Mouse (Mus musculus): ENCODE measurements at regions not wholly inside any gene's neighbourhood (a gene's known extent, or its start where the extent isn't known, plus 50 kb on each side); places are given as distances from the start of the nearest gene placed in this dataset.

DNA sequence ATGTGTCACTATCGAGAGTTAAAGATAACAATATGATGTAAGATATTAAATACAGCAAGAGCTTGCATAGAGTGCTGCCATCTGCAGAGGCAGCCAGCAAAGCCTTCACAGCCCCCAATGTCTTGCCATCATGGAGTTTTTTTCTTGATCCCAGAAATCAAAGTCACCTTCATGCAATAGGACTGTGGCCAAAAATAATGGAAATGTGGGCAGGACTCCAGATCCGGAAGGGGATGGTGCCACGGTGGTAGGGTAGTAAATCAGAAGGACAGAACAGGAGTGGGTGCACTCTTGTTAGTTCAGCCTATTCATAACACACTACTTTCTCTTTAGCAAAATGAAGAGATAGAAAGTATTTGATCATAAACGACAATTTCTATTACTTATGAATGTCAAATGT, 145.3 kb downstream of the Cavin4 start:
- Histone ChIP-seq H3K36me3 (ENCODE audit: control insufficient read depth, insufficient read depth, low read length) (no peaks in the 10 kb centered on the region), H3K9me3 (ENCODE audit: control insufficient read depth, low read length) (no peaks in the 10 kb centered on the region), H3K27ac (ENCODE audit: low read length) (no peak overlapping the region), H3K4me1 (replicated peaks; ENCODE audit: control insufficient read depth, insufficient read depth, low read length) (no peaks in the 10 kb centered on the region), H3K4me2 (ENCODE audit: low read depth, low read length) (no peak overlapping the region), H3K4me3 (ENCODE audit: low read length) (no peak overlapping the region), H3K27me3 (ENCODE audit: control insufficient read depth, insufficient read depth, low read depth, low read length) (no peaks in the 10 kb centered on the region), H3K9ac (ENCODE audit: low read length) (no peak overlapping the region)
- WGBS = 79% methylated on average over 4 of the region's 4 CpGs
- no peak for ATAC-seq (ENCODE audit: low read depth)

DNA sequence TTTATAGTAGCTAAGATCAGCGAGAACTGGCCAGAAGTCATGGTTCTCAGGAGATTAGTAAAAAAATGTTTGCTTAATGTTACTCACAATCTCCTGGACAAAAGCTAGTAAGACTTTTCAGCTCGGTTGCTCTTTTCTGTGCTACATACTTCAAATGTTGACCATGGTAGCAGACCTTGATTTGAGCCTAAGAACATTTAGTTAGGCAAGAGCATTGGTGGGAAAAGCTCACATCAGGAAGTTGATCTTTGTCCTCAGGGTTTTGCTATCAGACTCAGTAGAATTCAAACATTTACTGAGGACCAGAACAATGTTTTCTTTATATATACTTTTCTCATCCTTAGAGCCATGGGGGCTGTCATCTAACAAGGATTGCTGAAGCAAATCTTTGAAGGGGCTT, 170.4 kb downstream of the Cavin4 start:
- Histone ChIP-seq H3K4me3 (ENCODE audit: low read length) (no peak overlapping the region), H3K4me2 (ENCODE audit: low read depth, low read length) (no peak overlapping the region), H3K4me1 (replicated peaks; ENCODE audit: control insufficient read depth, insufficient read depth, low read length) (no peaks in the 10 kb centered on the region), H3K27ac (ENCODE audit: low read length) (no peak overlapping the region), H3K27me3 (ENCODE audit: control insufficient read depth, insufficient read depth, low read depth, low read length) (no peaks in the 10 kb centered on the region), H3K9ac (ENCODE audit: low read length) (no peak overlapping the region), H3K36me3 (ENCODE audit: control insufficient read depth, insufficient read depth, low read length) (no peaks in the 10 kb centered on the region), H3K9me3 (ENCODE audit: control insufficient read depth, low read length) (no peaks in the 10 kb centered on the region)
- 54% methylated on average over 2 of the region's 2 CpGs for WGBS
- ATAC-seq (ENCODE audit: low read depth) = no peak

DNA sequence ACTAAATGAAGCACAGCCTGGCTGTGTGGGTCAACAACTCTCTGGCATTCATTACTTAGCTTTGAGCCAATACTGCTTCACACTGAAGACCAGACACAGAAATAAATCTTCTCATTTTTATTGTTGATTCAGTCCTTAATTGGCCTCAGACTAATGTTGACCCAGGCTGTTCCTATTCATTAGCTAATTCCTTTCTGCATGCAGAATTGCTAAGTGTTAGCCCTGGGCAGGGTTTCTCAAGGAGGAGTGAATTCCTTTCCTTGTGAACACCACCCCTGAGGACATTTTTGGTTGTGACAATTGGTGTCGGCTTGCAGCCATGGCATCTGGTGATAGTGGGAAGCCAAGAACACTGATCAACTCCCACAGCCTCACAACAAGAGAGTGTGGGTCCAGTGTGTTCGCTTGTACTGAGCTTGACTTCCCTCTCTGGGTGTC, 179.5 kb downstream of the Cavin4 start:
- Histone ChIP-seq H3K9ac (ENCODE audit: low read length) (no peak overlapping the region), H3K27ac (ENCODE audit: low read length) (no peak overlapping the region), H3K4me1 (replicated peaks; ENCODE audit: control insufficient read depth, insufficient read depth, low read length) (no peaks in the 10 kb centered on the region), H3K36me3 (ENCODE audit: control insufficient read depth, insufficient read depth, low read length) (no peaks in the 10 kb centered on the region), H3K9me3 (ENCODE audit: control insufficient read depth, low read length) (no peaks in the 10 kb centered on the region), H3K4me2 (ENCODE audit: low read depth, low read length) (no peak overlapping the region), H3K27me3 (ENCODE audit: control insufficient read depth, insufficient read depth, low read depth, low read length) (no peaks in the 10 kb centered on the region), H3K4me3 (ENCODE audit: low read length) (no peak overlapping the region)
- ATAC-seq (ENCODE audit: low read depth) = 0 out of 2 replicates have a peak, but pooled peaks have one; percentile 20
- WGBS = 50% methylated on average over 2 of the region's 2 CpGs

DNA sequence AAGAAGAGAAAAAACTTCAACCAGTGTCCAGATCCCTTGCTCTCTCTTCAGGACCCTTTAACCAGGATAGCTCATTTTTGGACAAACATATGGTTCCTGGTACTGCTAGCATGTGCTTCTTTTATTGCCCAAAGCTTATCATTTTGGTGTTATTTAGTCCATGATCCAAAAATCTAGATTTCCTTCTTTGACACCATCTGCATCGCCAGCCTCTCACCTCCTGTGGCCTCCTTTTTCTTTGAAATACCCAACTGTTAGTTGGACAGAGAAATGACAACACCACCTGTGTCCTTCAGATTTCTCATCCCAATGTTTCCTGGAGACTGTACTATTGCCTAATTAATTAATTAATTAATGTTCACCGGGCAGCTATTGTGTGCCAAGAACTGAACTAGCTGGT, 188.0 kb upstream of the Plppr1 start:
- H3K27me3 ChIP-seq (ENCODE audit: control insufficient read depth, insufficient read depth, low read depth, low read length) = no peaks in the 10 kb centered on the region
- H3K4me3 ChIP-seq (ENCODE audit: low read length) = no peak overlapping the region
- H3K9ac ChIP-seq (ENCODE audit: low read length) = no peak overlapping the region
- WGBS = 73% methylated on average over 2 of the region's 2 CpGs
- H3K9me3 ChIP-seq (ENCODE audit: control insufficient read depth, low read length) = no peaks in the 10 kb centered on the region
- H3K36me3 ChIP-seq (ENCODE audit: control insufficient read depth, insufficient read depth, low read length) = no peaks in the 10 kb centered on the region
- ATAC-seq (ENCODE audit: low read depth) = no peak
- H3K27ac ChIP-seq (ENCODE audit: low read length) = no peak overlapping the region
- H3K4me1 ChIP-seq (replicated peaks; ENCODE audit: control insufficient read depth, insufficient read depth, low read length) = no peaks in the 10 kb centered on the region
- no peak overlapping the region for H3K4me2 ChIP-seq (ENCODE audit: low read depth, low read length)

DNA sequence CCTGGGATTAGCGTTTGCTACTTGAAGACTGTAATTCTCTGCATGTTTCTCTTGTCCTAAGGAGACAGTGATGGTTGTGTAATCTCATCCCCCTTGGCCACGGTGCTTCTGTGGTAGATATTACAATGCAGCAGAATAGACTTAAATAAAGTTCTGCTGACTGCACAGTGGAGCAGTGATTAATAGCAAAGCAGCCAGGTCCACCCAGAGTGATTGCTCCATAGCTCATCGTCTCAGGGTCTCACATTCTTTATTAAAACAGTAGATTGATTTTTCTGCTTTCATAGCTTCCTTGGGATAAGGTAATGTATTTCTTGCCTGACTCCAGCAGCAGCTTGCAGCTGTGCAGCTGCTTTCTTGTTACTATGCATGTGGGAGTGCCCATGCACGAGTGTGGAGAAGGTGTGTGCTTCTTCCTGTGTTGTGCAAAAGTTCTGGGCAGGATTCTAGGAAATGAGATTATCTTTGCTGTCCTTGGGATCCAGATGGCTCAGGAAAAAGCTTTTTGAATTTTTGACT, 169.9 kb upstream of the Plppr1 start:
- H3K9ac ChIP-seq (ENCODE audit: low read length) = no peak overlapping the region
- H3K36me3 ChIP-seq (ENCODE audit: control insufficient read depth, insufficient read depth, low read length) = no peaks in the 10 kb centered on the region
- WGBS = 54% methylated on average over 4 of the region's 4 CpGs

DNA sequence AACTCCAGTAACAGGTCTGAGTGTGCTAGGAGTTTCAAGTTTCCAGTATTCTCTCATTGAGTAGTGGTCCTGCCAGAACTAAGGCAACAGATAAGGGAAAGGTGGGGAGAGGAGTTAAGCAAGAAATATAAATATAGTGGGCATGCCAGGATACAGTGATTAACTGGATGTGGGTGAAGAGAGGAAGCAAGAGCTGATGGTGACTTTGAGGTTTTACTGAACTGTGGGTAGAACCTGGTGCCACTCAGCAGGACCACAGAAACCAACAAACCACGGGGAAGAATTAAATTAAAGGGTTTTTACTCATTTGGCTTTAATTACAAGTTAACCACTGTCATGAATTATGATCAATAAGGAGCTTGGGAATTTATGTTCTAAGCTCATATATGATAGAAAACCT, 154.5 kb upstream of the Plppr1 start:
- no peaks in the 10 kb centered on the region for H3K27me3 ChIP-seq (ENCODE audit: control insufficient read depth, insufficient read depth, low read depth, low read length)
- no peaks in the 10 kb centered on the region for H3K36me3 ChIP-seq (ENCODE audit: control insufficient read depth, insufficient read depth, low read length)
- H3K9me3 ChIP-seq (ENCODE audit: control insufficient read depth, low read length) = no peaks in the 10 kb centered on the region
- no peak overlapping the region for H3K4me3 ChIP-seq (ENCODE audit: low read length)
- 53% methylated on average over 1 of the region's 1 CpGs for WGBS
- H3K4me1 ChIP-seq (replicated peaks; ENCODE audit: control insufficient read depth, insufficient read depth, low read length) = no peaks in the 10 kb centered on the region
- H3K27ac ChIP-seq (ENCODE audit: low read length) = no peak overlapping the region
- no peak overlapping the region for H3K4me2 ChIP-seq (ENCODE audit: low read depth, low read length)
- no peak overlapping the region for H3K9ac ChIP-seq (ENCODE audit: low read length)
- no peak for ATAC-seq (ENCODE audit: low read depth)

More for the DNA sequence above, 169.9 kb upstream of the Plppr1 start:
- Histone ChIP-seq H3K9me3 (ENCODE audit: control insufficient read depth, low read length) (no peaks in the 10 kb centered on the region), H3K27ac (ENCODE audit: low read length) (no peak overlapping the region), H3K4me1 (replicated peaks; ENCODE audit: control insufficient read depth, insufficient read depth, low read length) (no peaks in the 10 kb centered on the region), H3K27me3 (ENCODE audit: control insufficient read depth, insufficient read depth, low read depth, low read length) (no peaks in the 10 kb centered on the region), H3K4me2 (ENCODE audit: low read depth, low read length) (no peak overlapping the region), H3K4me3 (ENCODE audit: low read length) (no peak overlapping the region)
- ATAC-seq (ENCODE audit: low read depth) = no peak

DNA sequence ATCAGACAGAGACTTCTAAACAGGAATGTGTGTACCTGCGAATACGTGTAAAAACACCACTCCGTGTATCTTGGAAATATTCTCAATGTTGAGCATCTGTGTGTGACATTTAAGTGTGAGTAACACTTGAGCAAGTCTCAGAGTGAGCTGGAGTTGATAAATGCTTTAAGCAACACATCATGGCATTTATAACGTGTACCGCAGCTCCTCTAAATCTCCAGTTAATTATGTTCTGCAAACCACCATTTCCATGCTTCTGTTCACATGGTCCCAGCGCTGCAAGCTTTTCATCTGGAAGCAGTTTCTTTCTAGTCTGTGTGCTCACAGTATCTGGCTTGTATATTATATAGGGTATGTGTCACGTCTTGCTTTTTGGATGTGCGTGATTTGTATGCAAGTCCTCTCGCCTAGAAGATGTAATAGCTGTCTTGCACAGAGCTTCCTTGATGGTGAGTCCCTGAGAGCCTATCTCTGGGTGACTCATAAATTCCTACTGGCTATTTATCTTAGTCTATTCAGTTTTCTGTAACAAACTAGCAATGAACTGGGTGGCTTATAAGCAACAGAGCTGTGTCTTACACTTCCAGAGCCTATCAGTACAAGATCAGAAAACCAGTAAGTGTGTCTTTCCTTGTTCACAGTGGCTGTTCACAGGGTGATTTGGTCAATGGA, 153.7 kb upstream of the Plppr1 start:
- Histone ChIP-seq H3K4me2 (ENCODE audit: low read depth, low read length) (no peak overlapping the region), H3K9me3 (ENCODE audit: control insufficient read depth, low read length) (no peaks in the 10 kb centered on the region), H3K27ac (ENCODE audit: low read length) (no peak overlapping the region), H3K4me3 (ENCODE audit: low read length) (no peak overlapping the region), H3K36me3 (ENCODE audit: control insufficient read depth, insufficient read depth, low read length) (no peaks in the 10 kb centered on the region), H3K27me3 (ENCODE audit: control insufficient read depth, insufficient read depth, low read depth, low read length) (no peaks in the 10 kb centered on the region), H3K9ac (ENCODE audit: low read length) (no peak overlapping the region), H3K4me1 (replicated peaks; ENCODE audit: control insufficient read depth, insufficient read depth, low read length) (no peaks in the 10 kb centered on the region)
- 79% methylated on average over 9 of the region's 9 CpGs for WGBS
- no peak for ATAC-seq (ENCODE audit: low read depth)

DNA sequence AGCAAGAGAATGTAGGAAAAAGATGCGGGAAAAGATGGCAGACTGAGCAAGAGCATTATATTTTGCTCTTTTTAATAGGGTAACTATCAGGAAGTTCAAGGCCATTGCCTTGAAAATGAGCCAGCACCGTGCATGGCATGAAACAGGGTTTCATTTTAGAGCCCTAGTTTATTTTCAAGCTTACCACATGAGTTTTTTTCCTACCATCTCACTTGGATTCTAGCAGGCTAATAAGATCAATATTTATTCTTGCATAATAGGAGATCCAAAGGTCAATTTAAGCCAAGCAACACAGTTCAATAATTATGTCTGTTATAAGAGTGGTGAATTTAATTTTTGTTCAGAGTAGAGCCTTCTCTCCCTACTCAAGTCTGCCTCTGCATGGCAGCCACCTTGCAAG, 149.9 kb upstream of the Plppr1 start:
- WGBS = 62% methylated on average over 2 of the region's 2 CpGs
- Histone ChIP-seq H3K4me3 (ENCODE audit: low read length) (no peak overlapping the region), H3K27me3 (ENCODE audit: control insufficient read depth, insufficient read depth, low read depth, low read length) (no peaks in the 10 kb centered on the region), H3K4me1 (replicated peaks; ENCODE audit: control insufficient read depth, insufficient read depth, low read length) (no peaks in the 10 kb centered on the region), H3K36me3 (ENCODE audit: control insufficient read depth, insufficient read depth, low read length) (no peaks in the 10 kb centered on the region), H3K9ac (ENCODE audit: low read length) (no peak overlapping the region), H3K9me3 (ENCODE audit: control insufficient read depth, low read length) (no peaks in the 10 kb centered on the region), H3K4me2 (ENCODE audit: low read depth, low read length) (no peak overlapping the region), H3K27ac (ENCODE audit: low read length) (no peak overlapping the region)
- no peak for ATAC-seq (ENCODE audit: low read depth)

DNA sequence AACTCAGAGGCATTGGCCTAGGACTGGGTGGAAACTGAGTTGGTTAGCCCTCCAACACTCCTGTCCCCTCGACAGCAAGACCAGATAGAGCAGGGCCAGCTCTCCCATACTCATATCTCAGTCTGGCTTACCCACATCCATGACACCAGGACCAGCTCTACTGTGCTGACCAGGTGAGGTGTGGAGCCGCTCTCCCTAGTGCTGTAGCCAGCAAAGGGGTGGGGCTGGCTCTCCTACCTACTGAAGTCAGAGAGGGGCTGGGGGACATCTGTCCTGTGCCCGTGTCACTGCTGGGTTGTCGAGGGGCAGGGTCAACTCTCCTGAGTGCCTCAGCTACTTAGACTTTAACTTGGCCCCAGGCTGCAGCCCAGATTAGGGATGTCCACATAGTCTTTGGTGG, 145.8 kb upstream of the Plppr1 start:
- no peak overlapping the region for H3K4me2 ChIP-seq (ENCODE audit: low read depth, low read length)
- no peaks in the 10 kb centered on the region for H3K27me3 ChIP-seq (ENCODE audit: control insufficient read depth, insufficient read depth, low read depth, low read length)
- H3K4me3 ChIP-seq (ENCODE audit: low read length) = no peak overlapping the region
- ATAC-seq (ENCODE audit: low read depth) = no peak
- WGBS = 59% methylated on average over 4 of the region's 4 CpGs
- no peak overlapping the region for H3K27ac ChIP-seq (ENCODE audit: low read length)
- H3K9ac ChIP-seq (ENCODE audit: low read length) = no peak overlapping the region
- no peaks in the 10 kb centered on the region for H3K4me1 ChIP-seq (replicated peaks; ENCODE audit: control insufficient read depth, insufficient read depth, low read length)
- no peaks in the 10 kb centered on the region for H3K9me3 ChIP-seq (ENCODE audit: control insufficient read depth, low read length)
- H3K36me3 ChIP-seq (ENCODE audit: control insufficient read depth, insufficient read depth, low read length) = no peaks in the 10 kb centered on the region
